Mouse (Mus musculus): Measurements from ENCODE around the gene Olfr986.

DNA sequence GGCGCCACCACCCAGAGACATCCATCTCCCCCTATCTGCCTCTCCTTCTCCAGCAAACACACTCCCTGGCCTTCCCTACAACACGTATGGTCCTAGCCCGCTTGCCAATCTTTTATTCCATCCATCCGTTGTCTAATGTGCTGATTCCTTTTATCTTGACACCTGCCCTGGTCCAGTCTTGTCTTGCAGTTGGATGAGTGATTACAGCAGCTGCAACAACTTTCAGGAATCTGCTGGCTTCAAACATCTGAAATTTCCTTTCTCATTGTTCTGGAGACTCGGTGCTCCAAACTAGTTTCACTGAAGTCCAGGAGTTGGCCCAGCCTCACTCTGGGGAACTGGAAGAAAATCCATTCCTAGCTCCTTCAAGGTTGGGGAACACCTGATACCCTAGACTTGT lies 48.8 kb downstream of the Olfr986 start:
- no peak for TF ChIP-seq CTCF (IDR thresholded peaks at IDR 0.05; ENCODE audit: low read depth, low read length)
- no peak for TF ChIP-seq POLR2A (IDR thresholded peaks at IDR 0.05; ENCODE audit: borderline replicate concordance, low read depth, low read length)
